20 mouse cellular contexts compared by ENCODE assay signal in the genomic region with DNA sequence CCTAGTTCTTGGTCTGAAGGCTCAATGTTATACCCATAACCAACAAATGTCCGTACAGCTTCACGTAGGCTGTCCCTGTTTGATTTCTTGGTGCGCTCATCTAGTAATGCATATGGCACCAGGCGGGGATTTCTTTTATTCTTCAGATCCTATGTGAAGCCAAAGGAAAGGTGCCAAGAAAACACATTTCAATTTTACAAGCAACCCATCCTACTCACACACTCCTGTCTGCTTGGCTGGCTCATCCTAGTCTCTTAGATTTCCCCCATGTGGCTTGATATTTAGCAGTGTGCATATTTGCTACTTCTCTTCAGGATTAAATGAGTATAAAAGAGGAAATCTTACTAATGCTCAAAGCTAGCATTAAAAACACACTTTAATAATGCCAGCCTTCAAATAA.
DNase-seq lines count a peak whose midpoint lies in the region; ATAC-seq lines count a peak whose summit lies in the region.
"Had no signal": no experiment of that assay in that cellular context is flagged by ENCODE, and none has a peak within 500 bp of the region (broad histone marks: within the 10 kb centered on the region; RNA-seq: fewer than 3 reads in every experiment).

No protein-coding gene starts in this region.

- peak; percentile 93 for ATAC-seq in frontal cortex, adult (ENCODE audit: low TSS enrichment)
- ATAC-seq: intestine, postnatal 0 days had no signal

- DNase-seq in frontal cortex, postnatal 10 days (ENCODE audit: low spot score in 2 of 2) = no peak
- peak; percentile 15 to 17 for DNase-seq in layer of hippocampus, adult 8-10 months (ENCODE audit: low spot score in 2 of 2)
- DNase-seq in layer of hippocampus, postnatal 25 days (ENCODE audit: extremely low spot score in 1 of 2, low spot score in 1 of 2) = no peak
- DNase-seq in brain, adult 2 months (ENCODE audit: low read depth, low spot score) = peak; percentile 70
- peak; percentile 16 for DNase-seq in layer of hippocampus, adult 9-10 months (ENCODE audit: low spot score)
- no peak for DNase-seq in spleen, adult 12 weeks (ENCODE audit: low spot score)
- DNase-seq in cerebellum, adult 9-10 months = no peak
- DNase-seq: adrenal gland, postnatal 36 days; cerebellum, adult 18-20 months; cerebellum, postnatal 36 days; embryo, embryonic 11 days; gastrocnemius, postnatal 25 days; heart, adult 2 months; kidney, postnatal 25 days; lung, adult 18-20 months; lung, postnatal 10 days; thymus, adult 2 months; thymus, postnatal 4 days had no signal

Comparison
In these comparisons a context has a peak if more than half of its experiments do, and no peak if none do; other contexts are left out.
1. DNase-seq: peak in layer of hippocampus, adult 8-10 months (2 of 2), brain, adult 2 months (single experiment) and layer of hippocampus, adult 9-10 months (single experiment); none in frontal cortex, postnatal 10 days (0 of 2), layer of hippocampus, postnatal 25 days (0 of 2), spleen, adult 12 weeks (single experiment) and cerebellum, adult 9-10 months (single experiment).